Mouse (Mus musculus) MEL (cell line): ENCODE results near the gene Cep126. TPM values are rescaled to one million over a fixed set of nuclear protein-coding genes. Genes with fewer than 3 reads are reported as not detected.

Source experiments
- DNase-seq: peaks from one replicate; pipeline ENCODE4 v3.0.0; 2011; ENCODE audit warnings: low read depth, low spot score
- H3K27ac ChIP-seq: 2 replicates; pipeline ENCODE4 v1.5.1; 2012; ENCODE audit warnings: low read depth, mild to moderate bottlenecking, control low read depth, low read length, moderate library complexity; ENCODE audit not compliant: control insufficient read depth
- H3K27me3 ChIP-seq, 2 experiments: fragments of 150-350 bp in 1 of 2; sonication (generic) in 1 of 2; 2 replicates each; pipeline ENCODE4 v1.6.1; 2012; ENCODE audit warnings: low read length in 2 of 2, mild to moderate bottlenecking in 2 of 2, improper control_type of control experiment in 1 of 2, moderate library complexity in 1 of 2; ENCODE audit not compliant: insufficient read depth in 2 of 2, control insufficient read depth in 1 of 2
- H3K36me3 ChIP-seq, 2 experiments: 2 replicates each; pipeline ENCODE4 v1.6.1; 2012 to 2014; ENCODE audit warnings: low read length in 2 of 2, improper control_type of control experiment in 1 of 2, inconsistent platforms in 1 of 2, mild to moderate bottlenecking in 1 of 2; ENCODE audit not compliant: insufficient read depth in 2 of 2, control insufficient read depth in 1 of 2
- H3K4me1 ChIP-seq, 2 experiments: fragments of 150-350 bp in 1 of 2; sonication (generic) in 1 of 2; 2 replicates each; pipeline ENCODE4 v1.6.1; 2012; ENCODE audit warnings: low read length in 2 of 2, improper control_type of control experiment in 1 of 2, mild to moderate bottlenecking in 1 of 2; ENCODE audit not compliant: insufficient read depth in 2 of 2, control insufficient read depth in 1 of 2
- H3K4me3 ChIP-seq, 2 experiments: fragments of 150-350 bp in 1 of 2; sonication (generic) in 1 of 2; 2 replicates each; pipeline ENCODE4 v1.5.1; 2012; ENCODE audit warnings: low read depth in 2 of 2, low read length in 2 of 2, mild to moderate bottlenecking in 2 of 2, moderate library complexity in 2 of 2, control low read depth in 1 of 2, improper control_type of control experiment in 1 of 2; ENCODE audit not compliant: control insufficient read depth in 1 of 2, insufficient read depth in 1 of 2
- H3K79me2 ChIP-seq: 2 replicates; pipeline ENCODE4 v1.6.1; 2012; ENCODE audit warnings: mild to moderate bottlenecking, low read length, moderate library complexity; ENCODE audit not compliant: control insufficient read depth, poor library complexity, insufficient read depth
- H3K9ac ChIP-seq: 2 replicates; pipeline ENCODE4 v1.6.1; 2012; ENCODE audit warnings: low read depth, mild to moderate bottlenecking, control low read depth, low read length, moderate library complexity; ENCODE audit not compliant: control insufficient read depth, poor library complexity, severe bottlenecking
- H3K9me3 ChIP-seq: fragments of 150-350 bp; sonication (generic); replicated peaks from 2 replicates; pipeline ENCODE4 v1.6.1; 2012; ENCODE audit warnings: mild to moderate bottlenecking, low read length, improper control_type of control experiment, moderate library complexity; ENCODE audit not compliant: insufficient read depth
- CTCF ChIP-seq, 3 experiments: IDR thresholded peaks in 2 of 3; conservative IDR thresholded peaks in 1 of 3; 2 replicates each; pipeline ENCODE4 v1.5.1; 2011 to 2012; ENCODE audit warnings: low read length in 3 of 3, low read depth in 2 of 3, mild to moderate bottlenecking in 2 of 3, improper control_type of control experiment in 1 of 3, inconsistent platforms in 1 of 3, mixed read lengths in 1 of 3, moderate library complexity in 1 of 3; ENCODE audit not compliant: control insufficient read depth in 1 of 3, insufficient read depth in 1 of 3, poor library complexity in 1 of 3, severe bottlenecking in 1 of 3
- ELF1 ChIP-seq: IDR thresholded peaks from 2 replicates; pipeline ENCODE4 v1.6.1; 2014; ENCODE audit warnings: low read depth, mild to moderate bottlenecking, inconsistent platforms, low read length, improper control_type of control experiment, moderate library complexity
- GATA1 ChIP-seq: IDR thresholded peaks from 2 replicates; pipeline ENCODE4 v1.6.1; 2011; ENCODE audit warnings: low read depth, low read length, improper control_type of control experiment
- HCFC1 ChIP-seq: IDR thresholded peaks from 2 replicates; pipeline ENCODE4 v1.6.1; 2012; ENCODE audit warnings: low read depth, mild to moderate bottlenecking, inconsistent platforms, low read length, improper control_type of control experiment, moderate library complexity
- KAT2A ChIP-seq: conservative IDR thresholded peaks from 2 replicates; pipeline ENCODE4 v1.6.1; 2012; ENCODE audit warnings: low read depth, low read length, improper control_type of control experiment, inconsistent platforms
- MAZ ChIP-seq: IDR thresholded peaks from 2 replicates; pipeline ENCODE4 v1.6.1; 2012; ENCODE audit warnings: low read depth, mild to moderate bottlenecking, inconsistent platforms, low read length, improper control_type of control experiment
- MXI1 ChIP-seq: IDR thresholded peaks from 2 replicates; pipeline ENCODE4 v1.6.1; 2011; ENCODE audit warnings: mild to moderate bottlenecking, low read depth, low read length, improper control_type of control experiment
- MYB ChIP-seq: IDR thresholded peaks from 2 replicates; pipeline ENCODE4 v1.6.1; 2011; ENCODE audit warnings: mild to moderate bottlenecking, low read depth, low read length, improper control_type of control experiment
- MYC ChIP-seq: IDR thresholded peaks from 2 replicates; pipeline ENCODE4 v1.6.1; 2011; ENCODE audit warnings: low read depth, mild to moderate bottlenecking, low read length, improper control_type of control experiment, moderate library complexity
- POLR2AphosphoS2 ChIP-seq: IDR thresholded peaks from 2 replicates; pipeline ENCODE4 v1.6.1; 2011; ENCODE audit warnings: low read length, improper control_type of control experiment
- POLR2AphosphoS5 ChIP-seq: IDR thresholded peaks from 2 replicates; pipeline ENCODE4 v1.6.1; 2012; ENCODE audit warnings: low read depth, borderline replicate concordance, mild to moderate bottlenecking, inconsistent platforms, low read length, moderate library complexity, mixed read lengths
- RAD21 ChIP-seq: IDR thresholded peaks from 2 replicates; pipeline ENCODE4 v1.6.1; 2011; ENCODE audit warnings: mild to moderate bottlenecking, low read depth, low read length, improper control_type of control experiment
- TAL1 ChIP-seq: IDR thresholded peaks from 2 replicates; pipeline ENCODE4 v1.6.1; 2012; ENCODE audit warnings: mild to moderate bottlenecking, inconsistent platforms, low read length, moderate library complexity, mixed read lengths
- USF1 ChIP-seq: IDR thresholded peaks from 2 replicates; pipeline ENCODE4 v1.6.1; 2014; ENCODE audit warnings: low read depth, mild to moderate bottlenecking, inconsistent platforms, low read length, improper control_type of control experiment, moderate library complexity
- ZKSCAN1 ChIP-seq: IDR thresholded peaks from 2 replicates; pipeline ENCODE4 v1.6.1; 2012; ENCODE audit warnings: low read depth, mild to moderate bottlenecking, inconsistent platforms, low read length, improper control_type of control experiment, moderate library complexity
- ZMIZ1 ChIP-seq: IDR thresholded peaks from 2 replicates; pipeline ENCODE4 v1.6.1; 2012; ENCODE audit warnings: low read depth, mild to moderate bottlenecking, inconsistent platforms, low read length, improper control_type of control experiment, moderate library complexity
- polyA plus RNA-seq, 2 experiments: library from polyadenylated mRNA; stranded (reverse) in 1 of 2; unstranded in 1 of 2; fragments of >175 nt in 1 of 2; fragments of >200 nt in 1 of 2; gene quantifications; 2 replicates each; pipeline versions ENCODE4 v1.2.1 to v1.2.4; 2012; ENCODE audit warnings: low replicate concordance in 2 of 2, low read depth in 1 of 2; ENCODE audit not compliant: insufficient read length in 2 of 2, insufficient read depth in 1 of 2, missing spikeins in 1 of 2
- total RNA-seq: library from RNA; depleted of rRNA; stranded (reverse); fragments of 300-350 nt; gene quantifications from 2 replicates; pipeline ENCODE4 v1.2.3, GENCODE M21; 2012

The Cep126 gene
- total and polyA plus RNA-seq, 3 experiments, result not detected

GRCm38 (mm10) chr9:8078882-8079281 is 55.2 kb downstream of the Cep126 start:
- no peaks in the 10 kb centered on the region for H3K79me2 ChIP-seq
- TF ChIP-seq POLR2AphosphoS5, result no peak
- TF ChIP-seq HCFC1, result no peak
- TF ChIP-seq MYC, result no peak
- no peak for TF ChIP-seq USF1
- no peak for TF ChIP-seq CTCF (IDR thresholded peaks at IDR 0.05 in 2 of 3, conservative IDR thresholded peaks at IDR 0.05 in 1 of 3; ENCODE audit: control insufficient read depth in 1 of 3, insufficient read depth in 1 of 3, low read depth in 2 of 3, low read length in 3 of 3, poor library complexity in 1 of 3, severe bottlenecking in 1 of 3)
- TF ChIP-seq ZKSCAN1, result no peak
- TF ChIP-seq GATA1, result no peak
- TF ChIP-seq KAT2A, result no peak
- no peak for TF ChIP-seq POLR2AphosphoS2
- no peak for TF ChIP-seq MAZ
- no peak for TF ChIP-seq MYB
- TF ChIP-seq TAL1, result no peak
- no peak for TF ChIP-seq MXI1
- no peak for TF ChIP-seq ELF1
- no peaks in the 10 kb centered on the region for H3K27me3 ChIP-seq
- no peak overlapping the region for H3K27ac ChIP-seq
- H3K9ac ChIP-seq, result no peak overlapping the region
- H3K36me3 ChIP-seq, result no peaks in the 10 kb centered on the region
- no peak overlapping the region for H3K4me3 ChIP-seq
- no peaks in the 10 kb centered on the region for H3K4me1 ChIP-seq
- DNase-seq, result no peak
- H3K9me3 ChIP-seq, result no peaks in the 10 kb centered on the region

DNA sequence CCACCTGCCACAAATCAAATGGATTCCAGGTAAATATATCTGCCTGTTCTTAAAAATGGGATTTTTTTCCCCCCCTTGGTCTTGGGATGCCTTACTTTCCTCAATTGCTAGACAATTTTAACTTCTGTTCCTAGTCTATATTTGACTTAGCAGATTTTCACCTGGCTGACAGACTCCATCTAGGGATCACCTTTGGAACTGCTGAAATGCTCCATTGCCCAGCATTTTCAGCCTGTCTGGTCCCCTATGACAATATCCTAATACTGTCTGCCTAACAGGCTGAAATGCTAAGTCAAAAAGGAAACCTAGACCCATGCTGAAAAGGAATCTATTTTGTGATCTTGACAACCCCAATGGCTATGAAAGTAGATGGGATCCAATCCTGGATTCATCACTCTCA is 59.7 kb downstream of the Cep126 start:
- H3K9ac ChIP-seq, result no peak overlapping the region
- TF ChIP-seq CTCF (IDR thresholded peaks at IDR 0.05 in 2 of 3, conservative IDR thresholded peaks at IDR 0.05 in 1 of 3; ENCODE audit: control insufficient read depth in 1 of 3, insufficient read depth in 1 of 3, low read depth in 2 of 3, low read length in 3 of 3, poor library complexity in 1 of 3, severe bottlenecking in 1 of 3), result peak in 1 of 3 experiments; percentile 16; a peak in 1 of 6 replicates
- peak; percentile 16 for TF ChIP-seq RAD21
- TF ChIP-seq ZMIZ1, result no peak
- H3K9me3 ChIP-seq, result no peaks in the 10 kb centered on the region
- H3K27me3 ChIP-seq, result no peaks in the 10 kb centered on the region
- DNase-seq, result no peak
- no peaks in the 10 kb centered on the region for H3K4me1 ChIP-seq
- H3K36me3 ChIP-seq, result no peaks in the 10 kb centered on the region
- no peak overlapping the region for H3K4me3 ChIP-seq
- H3K27ac ChIP-seq, result no peak overlapping the region
- no peaks in the 10 kb centered on the region for H3K79me2 ChIP-seq
